Mouse (Mus musculus) kidney, embryonic 16.5 days (tissue): Measurements from ENCODE around the gene Abcg2. TPM values are rescaled to one million over a fixed set of nuclear protein-coding genes. Genes with fewer than 3 reads are reported as not detected.

Experiments used
- ATAC-seq: fragments of 200-750 bp; cut with Nextera tagmentation; 2 replicates; pipeline ENCODE4 v1.8.0; 2017; ENCODE audit warnings: moderate TSS enrichment; ENCODE audit not compliant: low FRiP score, low TSS enrichment
- H3K27ac ChIP-seq: fragments of 300-500 bp; sonication (generic); 2 replicates; pipeline ENCODE4 v1.5.1; 2014; ENCODE audit warnings: low read length
- H3K27me3 ChIP-seq: fragments of 300-500 bp; sonication (generic); 2 replicates; pipeline ENCODE4 v1.6.1; 2014; ENCODE audit warnings: low read length, control low read depth, mixed read lengths; ENCODE audit not compliant: insufficient read depth
- H3K36me3 ChIP-seq: fragments of 300-500 bp; sonication (generic); 2 replicates; pipeline ENCODE4 v1.6.1; 2014; ENCODE audit warnings: low read length, control low read depth, mixed read lengths; ENCODE audit not compliant: insufficient read depth
- H3K4me1 ChIP-seq: fragments of 300-500 bp; sonication (generic); 2 replicates; pipeline ENCODE4 v1.6.1; 2014; ENCODE audit warnings: low read length, control low read depth, mixed read lengths; ENCODE audit not compliant: insufficient read depth
- H3K4me2 ChIP-seq: fragments of 300-500 bp; sonication (generic); replicated peaks from 2 replicates; pipeline ENCODE4 v1.6.1; 2014; ENCODE audit warnings: low read depth, low read length
- H3K4me3 ChIP-seq: fragments of 300-500 bp; sonication (generic); 2 replicates; pipeline ENCODE4 v1.5.1; 2014; ENCODE audit warnings: mild to moderate bottlenecking, low read length
- H3K9ac ChIP-seq: fragments of 300-500 bp; sonication (generic); replicated peaks from 2 replicates; pipeline ENCODE4 v1.6.1; 2014; ENCODE audit warnings: low read length
- H3K9me3 ChIP-seq: fragments of 300-500 bp; sonication (generic); 2 replicates; pipeline ENCODE4 v1.6.1; 2016; ENCODE audit warnings: low read length, control low read depth
- WGBS: fragments of 180-500 bp; shearing (Covaris S2); extraction: QIAGEN DNeasy Blood & Tissue Kit; methylation state at CpG from one replicate; pipeline ENCODE4 v1.1.7; 2014; 5-methylcytosine and 5-hydroxymethylcytosine counted together
- polyA plus RNA-seq: library from polyadenylated mRNA; unstranded; fragments of >200 nt; fragmentation: Nextera tagmentation; extraction: Ambion mirVana; gene quantifications from 2 replicates; pipeline ENCODE4 v1.2.1, GENCODE M21; 2015

Abcg2 gene
- polyA plus RNA-seq, 1 experiment from 2014 or later, result 124 TPM

DNA sequence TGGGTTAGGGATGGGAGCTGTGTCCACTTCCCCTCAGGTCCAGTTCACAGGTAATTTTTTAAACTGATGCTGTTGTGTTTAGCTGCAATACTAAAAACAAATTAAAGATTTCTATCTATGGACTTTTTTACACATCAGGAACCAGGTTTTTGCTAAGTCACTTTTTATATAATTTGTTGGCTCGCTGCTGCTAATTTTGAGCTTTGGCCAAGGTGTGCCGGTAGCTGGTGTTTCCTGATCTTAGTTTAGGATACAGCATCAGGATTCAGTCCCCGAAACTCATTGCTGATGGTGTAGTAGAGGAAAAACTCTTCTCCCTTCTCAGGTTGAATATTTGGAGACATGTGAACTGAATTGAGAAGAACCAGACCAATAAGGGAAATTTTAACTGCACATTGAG is 65.8 kb downstream of the Abcg2 start:
- ATAC-seq, result no peak
- no peak overlapping the region for H3K9ac ChIP-seq

GRCm38 (mm10) chr6:58651038-58651437 is 66.7 kb downstream of the Abcg2 start:
- Histone ChIP-seq H3K4me3 (no peak overlapping the region), H3K9me3 (no peaks in the 10 kb centered on the region), H3K4me1 (no peaks in the 10 kb centered on the region), H3K27ac (no peak overlapping the region), H3K36me3 (no peaks in the 10 kb centered on the region), H3K9ac (no peak overlapping the region), H3K4me2 (no peak overlapping the region), H3K27me3 (no peaks in the 10 kb centered on the region)
- no peak for ATAC-seq
- 70% methylated on average over 1 of the region's 1 CpGs for WGBS

More for the DNA sequence above, 65.8 kb downstream of the Abcg2 start:
- no peaks in the 10 kb centered on the region for H3K4me1 ChIP-seq
- H3K27me3 ChIP-seq, result no peaks in the 10 kb centered on the region
- H3K4me3 ChIP-seq, result no peak overlapping the region
- WGBS, result 94% methylated on average over 3 of the region's 3 CpGs
- no peaks in the 10 kb centered on the region for H3K36me3 ChIP-seq
- H3K4me2 ChIP-seq, result no peak overlapping the region
- no peaks in the 10 kb centered on the region for H3K9me3 ChIP-seq
- H3K27ac ChIP-seq, result no peak overlapping the region

DNA sequence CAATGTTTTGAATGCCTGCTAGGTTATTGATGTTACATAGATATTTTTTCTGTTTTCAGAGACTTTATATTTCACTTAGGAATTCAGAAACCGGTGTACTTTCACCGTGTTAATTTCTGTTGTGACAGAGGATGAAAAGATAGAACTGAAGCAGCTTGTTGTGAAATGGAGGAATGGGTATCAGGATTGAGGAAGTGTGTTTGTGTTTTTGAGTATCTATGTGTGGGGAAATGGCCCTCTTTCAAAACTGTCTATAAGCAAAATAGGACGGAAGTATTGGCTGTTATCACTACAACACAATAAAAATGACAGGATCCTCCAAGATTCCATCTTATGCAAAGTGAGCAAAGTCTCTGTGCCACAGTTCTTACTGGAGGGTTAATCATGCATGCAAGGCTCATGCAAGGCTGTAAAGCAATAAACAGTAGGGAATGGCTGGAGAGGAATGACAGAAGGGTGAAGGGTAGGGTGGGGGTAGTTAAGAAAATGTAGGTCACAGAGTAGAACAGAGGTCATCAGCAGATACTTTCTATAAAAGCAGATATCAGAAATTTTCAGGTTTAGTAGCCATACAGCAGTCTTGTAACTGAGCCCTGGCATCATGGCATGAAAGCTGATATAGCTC is 76.7 kb downstream of the Abcg2 start:
- Histone ChIP-seq H3K4me1 (no peaks in the 10 kb centered on the region), H3K4me3 (no peak overlapping the region), H3K27ac (no peak overlapping the region), H3K36me3 (0 out of 2 replicates have a peak, but pooled peaks cover 6% of the 10 kb centered on the region), H3K9me3 (no peaks in the 10 kb centered on the region), H3K4me2 (no peak overlapping the region), H3K9ac (no peak overlapping the region), H3K27me3 (no peaks in the 10 kb centered on the region)
- ATAC-seq, result no peak
- WGBS, result 68% methylated on average over 3 of the region's 3 CpGs

- H3K4me2 ChIP-seq, result no peak overlapping the region
- WGBS, result 91% methylated on average over 1 of the region's 1 CpGs
- H3K36me3 ChIP-seq, result peaks cover 20% of the 10 kb centered on the region
- H3K9ac ChIP-seq, result no peak overlapping the region
- H3K4me1 ChIP-seq, result no peaks in the 10 kb centered on the region
- no peaks in the 10 kb centered on the region for H3K9me3 ChIP-seq
- ATAC-seq, result no peak
- no peaks in the 10 kb centered on the region for H3K27me3 ChIP-seq
- no peak overlapping the region for H3K4me3 ChIP-seq
- H3K27ac ChIP-seq, result no peak overlapping the region
Measured at GRCm38 (mm10) chr6:58677802-58678201, 93.5 kb downstream of the Abcg2 start.

DNA sequence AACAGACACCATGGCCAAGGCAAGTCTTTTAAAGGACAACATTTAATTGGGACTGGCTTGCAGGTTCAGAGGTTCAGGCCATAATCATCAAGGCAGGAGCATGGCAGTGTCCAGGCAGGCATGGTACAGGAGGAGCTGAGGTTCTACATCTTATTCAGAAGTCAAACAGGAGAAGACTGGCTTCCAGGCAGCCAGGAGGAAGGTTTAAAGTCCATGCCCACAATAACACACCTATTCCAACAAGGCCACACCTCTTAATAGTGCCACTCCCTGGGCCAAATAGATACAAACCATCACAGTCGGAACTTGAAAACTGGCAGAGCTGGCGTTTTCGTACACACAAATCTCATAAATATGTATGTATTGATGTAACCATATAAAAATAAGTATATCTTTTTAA is 94.2 kb downstream of the Abcg2 start:
- ATAC-seq, result no peak
- WGBS, result 95% methylated on average over 3 of the region's 3 CpGs
- no peak overlapping the region for H3K27ac ChIP-seq
- H3K4me2 ChIP-seq, result no peak overlapping the region
- no peaks in the 10 kb centered on the region for H3K4me1 ChIP-seq
- peaks cover 19% of the 10 kb centered on the region for H3K36me3 ChIP-seq
- H3K9me3 ChIP-seq, result no peaks in the 10 kb centered on the region
- no peak overlapping the region for H3K4me3 ChIP-seq
- no peak overlapping the region for H3K9ac ChIP-seq
- no peaks in the 10 kb centered on the region for H3K27me3 ChIP-seq

DNA sequence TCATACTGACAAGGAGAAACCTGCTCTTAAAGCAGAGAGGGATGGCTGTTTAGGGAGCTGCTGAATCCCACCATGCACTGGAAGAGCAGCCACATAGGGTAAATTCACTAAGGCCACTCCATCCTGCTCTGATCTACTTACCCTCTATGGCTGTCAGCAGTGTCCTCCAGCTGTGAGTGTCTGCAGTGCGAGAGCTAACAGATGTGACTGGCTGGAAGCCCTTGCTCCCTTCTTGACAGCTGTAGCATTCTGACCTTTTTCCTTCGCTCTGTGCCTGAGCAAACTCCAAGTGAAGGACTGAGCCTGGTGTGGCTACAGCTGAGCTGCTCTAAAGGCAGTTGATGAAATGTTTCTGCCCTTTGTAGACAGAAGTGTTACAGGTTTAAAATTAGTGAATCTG is 107.3 kb downstream of the Abcg2 start:
- Histone ChIP-seq H3K4me2 (no peak overlapping the region), H3K36me3 (peaks cover 6% of the 10 kb centered on the region; the same call in 1 of the 2 replicates), H3K27me3 (no peaks in the 10 kb centered on the region), H3K9ac (no peak overlapping the region), H3K9me3 (no peaks in the 10 kb centered on the region), H3K4me1 (no peaks in the 10 kb centered on the region), H3K27ac (no peak overlapping the region), H3K4me3 (no peak overlapping the region)
- WGBS, result 55% methylated on average over 2 of the region's 2 CpGs
- 0 out of 2 replicates have a peak, but pooled peaks have one; percentile 27 for ATAC-seq

- Histone ChIP-seq H3K36me3 (peaks cover 8% of the 10 kb centered on the region), H3K9me3 (no peaks in the 10 kb centered on the region), H3K9ac (no peak overlapping the region), H3K27me3 (no peaks in the 10 kb centered on the region), H3K4me1 (no peaks in the 10 kb centered on the region), H3K27ac (no peak overlapping the region), H3K4me3 (no peak overlapping the region), H3K4me2 (no peak overlapping the region)
- WGBS, result 82% methylated on average over 2 of the region's 2 CpGs
- no peak for ATAC-seq
Measured at GRCm38 (mm10) chr6:58694257-58694656, 109.9 kb downstream of the Abcg2 start.

DNA sequence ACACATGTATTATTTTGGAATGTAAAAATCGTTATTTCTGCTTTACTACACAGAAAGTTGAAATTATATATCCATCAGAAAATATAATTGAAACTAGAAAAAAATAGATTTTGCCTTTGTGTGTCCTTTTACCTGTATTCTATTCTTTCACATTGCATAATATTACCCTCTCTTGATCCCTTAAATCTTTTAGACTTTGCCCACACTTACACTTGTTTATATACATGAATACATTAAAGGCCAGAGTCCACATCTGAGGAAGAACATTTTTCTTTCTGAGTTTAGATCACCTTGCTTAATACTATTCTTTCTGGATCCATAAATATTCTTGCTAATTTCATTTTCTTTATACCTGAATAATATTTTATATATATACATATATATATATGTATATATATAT is 110.4 kb downstream of the Abcg2 start:
- Histone ChIP-seq H3K4me1 (no peaks in the 10 kb centered on the region), H3K9ac (no peak overlapping the region), H3K4me3 (no peak overlapping the region), H3K9me3 (no peaks in the 10 kb centered on the region), H3K36me3 (peaks cover 8% of the 10 kb centered on the region), H3K27ac (no peak overlapping the region), H3K27me3 (no peaks in the 10 kb centered on the region), H3K4me2 (no peak overlapping the region)
- 78% methylated on average over 1 of the region's 1 CpGs for WGBS
- ATAC-seq, result no peak

GRCm38 (mm10) chr6:58710369-58710768 is 126.0 kb downstream of the Abcg2 start:
- ATAC-seq, result no peak
- H3K27ac ChIP-seq, result no peak overlapping the region
- no peak overlapping the region for H3K9ac ChIP-seq
- H3K4me3 ChIP-seq, result no peak overlapping the region
- no peaks in the 10 kb centered on the region for H3K4me1 ChIP-seq
- H3K4me2 ChIP-seq, result no peak overlapping the region
- 69% methylated on average over 1 of the region's 1 CpGs for WGBS
- no peaks in the 10 kb centered on the region for H3K27me3 ChIP-seq
- H3K36me3 ChIP-seq, result no peaks in the 10 kb centered on the region
- no peaks in the 10 kb centered on the region for H3K9me3 ChIP-seq

- ATAC-seq, result no peak
- 57% methylated on average over 2 of the region's 2 CpGs for WGBS
Measured at GRCm38 (mm10) chr6:58711909-58712308, 127.6 kb downstream of the Abcg2 start.

More at GRCm38 (mm10) chr6:58711909-58712308, 127.6 kb downstream of the Abcg2 start:
- Histone ChIP-seq H3K4me1 (no peaks in the 10 kb centered on the region), H3K4me2 (no peak overlapping the region), H3K27me3 (no peaks in the 10 kb centered on the region), H3K9ac (no peak overlapping the region), H3K27ac (no peak overlapping the region), H3K9me3 (no peaks in the 10 kb centered on the region), H3K4me3 (no peak overlapping the region), H3K36me3 (no peaks in the 10 kb centered on the region)
